In genomic region chr7:4878186-4878585, GRCm38 (mm10) we compare ENCODE assay signal across 9 mouse cellular contexts. TPM values are rescaled to one million over a fixed set of nuclear protein-coding genes. Genes with fewer than 3 reads are reported as not detected.
DNase-seq lines count a peak whose midpoint lies in the region; ATAC-seq lines count a peak whose summit lies in the region.
"Had no signal": no experiment of that assay in that cellular context is flagged by ENCODE, and none has a peak within 500 bp of the region (broad histone marks: within the 10 kb centered on the region; RNA-seq: fewer than 3 reads in every experiment).

No protein-coding gene starts in this region.

- H3K9ac ChIP-seq in forebrain, embryonic 13.5 days, result no peak overlapping the region
- H3K9ac ChIP-seq in forebrain, embryonic 15.5 days (replicated peaks), result no peak overlapping the region

- ATAC-seq in forebrain, embryonic 13.5 days, result no peak
- ATAC-seq in forebrain, embryonic 15.5 days (replicated peaks), result no peak

- H3K4me3 ChIP-seq in forebrain, embryonic 13.5 days, result no peak overlapping the region
- H3K4me3 ChIP-seq in forebrain, embryonic 15.5 days, result no peak overlapping the region

- no peaks in the 10 kb centered on the region for H3K27me3 ChIP-seq in forebrain, embryonic 13.5 days
- no peaks in the 10 kb centered on the region for H3K27me3 ChIP-seq in forebrain, embryonic 15.5 days

- no peak overlapping the region; the same call in 1 of the 2 replicates for H3K4me2 ChIP-seq in forebrain, embryonic 13.5 days
- H3K4me2 ChIP-seq in forebrain, embryonic 15.5 days (replicated peaks), result no peak overlapping the region

- H3K9me3 ChIP-seq in forebrain, embryonic 13.5 days (replicated peaks), result no peaks in the 10 kb centered on the region
- no peaks in the 10 kb centered on the region for H3K9me3 ChIP-seq in forebrain, embryonic 15.5 days

- no peaks in the 10 kb centered on the region for H3K36me3 ChIP-seq in forebrain, embryonic 13.5 days (ENCODE audit: poor library complexity, severe bottlenecking)
- H3K36me3 ChIP-seq in forebrain, embryonic 15.5 days, result no peaks in the 10 kb centered on the region

- no peak overlapping the region for H3K27ac ChIP-seq in forebrain, embryonic 13.5 days
- no peak overlapping the region for H3K27ac ChIP-seq in forebrain, embryonic 15.5 days (replicated peaks)

- peak; percentile 26 for DNase-seq in adrenal gland, adult 2 months
- DNase-seq in adrenal gland, adult 18-20 months (ENCODE audit: low spot score in 2 of 2), result no peak
- DNase-seq in spleen, postnatal 10 days (ENCODE audit: low spot score in 2 of 2), result peak; percentile 19 to 62
- DNase-seq in spleen, adult 12 weeks (ENCODE audit: low spot score), result no peak
- peak; percentile 49 for DNase-seq in liver
- peak; percentile 32 for DNase-seq in thymus, postnatal 0 days (ENCODE audit: low spot score)

- peaks cover 16% of the 10 kb centered on the region for H3K4me1 ChIP-seq in forebrain, embryonic 13.5 days
- H3K4me1 ChIP-seq in forebrain, embryonic 15.5 days, result peaks cover 15% of the 10 kb centered on the region

RNA-seq across cellular contexts. Expression of gene Isoc2a, which starts 1.2 kb away (rescaled TPM):
- 10 to 100 TPM; 35.5 to 43.4 TPM for total RNA-seq in adrenal gland, adult 2 months (2021)
- 43.5 and 45.6 TPM in 2 replicates for polyA plus RNA-seq in adrenal gland, adult 2 months (2012; rRNA removed)
- total RNA-seq in adrenal gland, adult 18-20 months (2021), result 10 to 100 TPM; 32.7 to 38.0 TPM
- polyA plus RNA-seq in thymus, postnatal 0 days (2015; fragmentation: Nextera tagmentation; extraction: Ambion mirVana), result 0.72 and 0.81 TPM in 2 replicates
- 0.63 and 0.77 TPM in 2 replicates for polyA plus RNA-seq in forebrain, embryonic 13.5 days (2015; fragmentation: Nextera tagmentation; extraction: Ambion mirVana)
- polyA plus RNA-seq in forebrain, embryonic 15.5 days (2015; fragmentation: Nextera tagmentation; extraction: Ambion mirVana), result 0.65 and 0.76 TPM in 2 replicates

RNA-seq across cellular contexts. Expression of gene Isoc2b, which starts 8.1 kb away (rescaled TPM):
- total RNA-seq in adrenal gland, adult 2 months (2021), result 10 to 100 TPM; 10.9 to 23.8 TPM
- polyA plus RNA-seq in adrenal gland, adult 2 months (2012; rRNA removed), result 75.4 and 78.2 TPM in 2 replicates
- 10 to 100 TPM in 1 of 2 experiments, 1 to 10 TPM in 1; 9.6 to 18.3 TPM for total RNA-seq in adrenal gland, adult 18-20 months (2021)
- polyA plus RNA-seq in thymus, postnatal 0 days (2015; fragmentation: Nextera tagmentation; extraction: Ambion mirVana), result 19.9 and 22.0 TPM in 2 replicates
- polyA plus RNA-seq in forebrain, embryonic 13.5 days (2015; fragmentation: Nextera tagmentation; extraction: Ambion mirVana), result 2.7 and 3.4 TPM in 2 replicates
- 3.7 and 4.8 TPM in 2 replicates for polyA plus RNA-seq in forebrain, embryonic 15.5 days (2015; fragmentation: Nextera tagmentation; extraction: Ambion mirVana)

RNA-seq across cellular contexts. Expression of gene Gm36210, which starts 28.1 kb away (rescaled TPM):
- total RNA-seq in adrenal gland, adult 2 months (2021), result under 1 TPM; 0.23 to 0.45 TPM
- 0.27 TPM in 1 of 2 replicates, not detected in the other for polyA plus RNA-seq in adrenal gland, adult 2 months (2012; rRNA removed)
- total RNA-seq in adrenal gland, adult 18-20 months (2021), result not detected
- 0.10 TPM in 2 replicates for polyA plus RNA-seq in thymus, postnatal 0 days (2015; fragmentation: Nextera tagmentation; extraction: Ambion mirVana)
- polyA plus RNA-seq in forebrain, embryonic 13.5 days (2015; fragmentation: Nextera tagmentation; extraction: Ambion mirVana), result 0.26 and 0.45 TPM in 2 replicates
- polyA plus RNA-seq in forebrain, embryonic 15.5 days (2015; fragmentation: Nextera tagmentation; extraction: Ambion mirVana), result 0.31 and 0.33 TPM in 2 replicates
- polyA plus RNA-seq: C2C12 had no signal

RNA-seq across cellular contexts. Expression of gene Shisa7, which starts 33.7 kb away (rescaled TPM):
- 1 to 10 TPM; 1.9 TPM for total RNA-seq in adrenal gland, adult 2 months (2021)
- 2.9 and 4.0 TPM in 2 replicates for polyA plus RNA-seq in adrenal gland, adult 2 months (2012; rRNA removed)
- 1 to 10 TPM; 2.1 to 2.4 TPM for total RNA-seq in adrenal gland, adult 18-20 months (2021)
- polyA plus RNA-seq in thymus, postnatal 0 days (2015; fragmentation: Nextera tagmentation; extraction: Ambion mirVana), result not detected in 2 replicates
- polyA plus RNA-seq in forebrain, embryonic 13.5 days (2015; fragmentation: Nextera tagmentation; extraction: Ambion mirVana), result 5.6 and 7.1 TPM in 2 replicates
- 8.8 and 10.7 TPM in 2 replicates for polyA plus RNA-seq in forebrain, embryonic 15.5 days (2015; fragmentation: Nextera tagmentation; extraction: Ambion mirVana)
- polyA plus RNA-seq: C2C12 had no signal

RNA-seq across cellular contexts. Expression of gene Zfp628, which starts 36.8 kb away (rescaled TPM):
- total RNA-seq in adrenal gland, adult 2 months (2021), result 10 to 100 TPM; 15.1 to 19.2 TPM
- 35.6 and 41.3 TPM in 2 replicates for polyA plus RNA-seq in adrenal gland, adult 2 months (2012; rRNA removed)
- total RNA-seq in adrenal gland, adult 18-20 months (2021), result 10 to 100 TPM; 13.9 to 17.2 TPM
- polyA plus RNA-seq in thymus, postnatal 0 days (2015; fragmentation: Nextera tagmentation; extraction: Ambion mirVana), result 2.7 and 3.1 TPM in 2 replicates
- polyA plus RNA-seq in forebrain, embryonic 13.5 days (2015; fragmentation: Nextera tagmentation; extraction: Ambion mirVana), result 4.3 and 4.5 TPM in 2 replicates
- 4.0 and 4.2 TPM in 2 replicates for polyA plus RNA-seq in forebrain, embryonic 15.5 days (2015; fragmentation: Nextera tagmentation; extraction: Ambion mirVana)

Comparison
In these comparisons a context has a peak if more than half of its experiments do, and no peak if none do; other contexts are left out.
1. DNase-seq: peak in adrenal gland, adult 2 months (single experiment), spleen, postnatal 10 days (2 of 2), liver (single experiment) and thymus, postnatal 0 days (single experiment); none in adrenal gland, adult 18-20 months (0 of 2) and spleen, adult 12 weeks (single experiment).
2. RNA of gene Isoc2a, which starts 1.2 kb away (polyA plus RNA-seq): 43.5 to 45.6 TPM in adrenal gland, adult 2 months; 0.63 to 0.77 TPM in forebrain, embryonic 13.5 days, 0.65 to 0.76 TPM in forebrain, embryonic 15.5 days and 0.72 to 0.81 TPM in thymus, postnatal 0 days; every median in the first group is over 10 times any median in the second.